Mouse (Mus musculus): ENCODE data around the gene Gm49361. TPM values are rescaled to one million over a fixed set of nuclear protein-coding genes. Genes with fewer than 3 reads are reported as not detected.
"Not testable (repeated sequence)": the region's sequence is repeated elsewhere in the genome, so short reads cannot be mapped to it uniquely, and the experiment has no call there.

Gm49361 gene
- total RNA-seq (2021), result under 1 TPM in 1 of 2 experiments, not detected in 1; 0.65 TPM

DNA sequence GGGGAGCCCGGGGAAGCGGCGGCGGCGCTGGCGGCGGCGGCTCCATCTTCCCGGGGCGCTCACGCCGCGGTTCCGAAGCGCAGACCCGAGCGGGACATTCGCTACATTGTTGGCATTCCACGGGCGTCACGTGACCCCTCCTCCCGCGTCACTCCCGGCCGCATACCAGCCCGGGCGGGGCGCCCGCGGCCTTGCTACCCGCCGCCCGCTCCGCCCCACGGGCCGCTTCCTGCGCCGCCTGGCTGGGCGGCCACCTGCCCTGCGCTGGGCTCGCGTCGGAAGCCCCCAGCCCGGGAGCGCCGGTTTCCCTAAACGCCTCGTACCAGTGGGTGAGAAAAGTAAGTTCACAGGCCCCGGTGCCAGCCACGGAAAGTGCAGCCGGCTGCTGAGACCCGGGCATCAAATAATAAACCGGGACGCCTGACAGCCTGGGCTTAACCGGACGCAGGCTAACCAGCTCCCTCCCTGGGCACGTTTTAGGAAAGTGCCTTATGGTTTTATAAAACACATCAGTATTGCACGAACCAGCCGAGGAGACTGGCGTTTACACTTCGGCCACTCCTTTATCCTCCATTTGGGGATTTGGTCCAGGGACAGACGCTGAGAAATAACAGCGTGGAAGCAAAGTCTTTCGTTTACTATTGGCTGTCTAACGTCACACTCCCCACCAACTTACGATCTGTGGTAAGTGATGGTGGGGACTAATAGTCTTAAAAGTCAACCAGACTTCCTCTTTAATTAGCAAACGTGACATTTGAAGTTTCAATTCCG, at the start of gene Gm49361:
Gm49361 (minus strand) TSS at position 103 of the 771 bp plus-strand sequence.
- intact Hi-C loops (cut with DNase I), result loop anchor here (5.0 kb wide), 2 partner anchors 51 to 64 kb away; partner anchors contain the start of gene Sap18

DNA sequence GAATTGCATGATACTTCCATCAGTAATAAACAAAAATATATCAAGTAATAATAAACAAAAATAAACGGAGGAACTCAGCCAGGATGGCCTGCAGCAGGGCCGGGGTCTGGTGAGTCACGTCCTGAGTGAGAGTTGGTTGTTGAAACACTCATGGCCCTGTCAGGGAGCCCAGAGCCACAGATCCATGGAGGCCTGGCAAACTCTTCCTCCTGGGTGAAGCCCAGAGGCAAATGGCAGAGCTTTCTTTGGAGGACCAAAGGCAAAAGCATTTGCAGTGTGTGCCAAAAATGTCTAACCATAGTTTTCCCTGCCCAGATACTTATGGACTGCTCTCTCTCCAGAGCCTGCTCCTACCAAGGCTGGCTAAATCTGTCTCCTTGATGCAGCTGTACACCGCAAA, 45.3 kb upstream of the Gm49361 start:
- no peak for DNase-seq (ENCODE audit: extremely low spot score in 1 of 2, low spot score in 2 of 2)
- intact Hi-C loops (cut with DNase I), result no loop called here

More for the DNA sequence above, at the start of gene Gm49361:
- DNase-seq (ENCODE audit: extremely low spot score in 1 of 2, low spot score in 2 of 2), result peak; percentile 75 to 95

DNA sequence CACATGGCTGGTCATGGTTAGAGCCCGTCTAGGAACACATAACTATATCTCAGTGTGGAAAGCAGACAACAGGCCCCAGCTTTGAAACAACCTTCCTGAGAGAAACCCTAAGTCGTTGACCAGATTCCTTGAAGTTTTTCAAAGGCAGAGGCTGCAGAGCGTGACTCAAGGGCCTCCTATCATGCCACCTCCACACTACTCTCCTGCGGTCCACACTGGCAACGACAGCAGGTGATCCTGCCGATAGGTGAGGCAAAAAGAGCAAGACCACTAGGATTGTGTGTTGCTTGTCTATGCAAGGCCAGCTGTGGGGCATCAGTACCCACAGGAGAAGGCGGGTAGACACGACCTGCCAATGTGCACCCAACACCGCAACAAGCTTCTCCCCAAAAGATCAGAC, 43.9 kb upstream of the Gm49361 start:
- intact Hi-C loops (cut with DNase I), result no loop called here
- no peak for DNase-seq (ENCODE audit: extremely low spot score in 1 of 2, low spot score in 2 of 2)

DNA sequence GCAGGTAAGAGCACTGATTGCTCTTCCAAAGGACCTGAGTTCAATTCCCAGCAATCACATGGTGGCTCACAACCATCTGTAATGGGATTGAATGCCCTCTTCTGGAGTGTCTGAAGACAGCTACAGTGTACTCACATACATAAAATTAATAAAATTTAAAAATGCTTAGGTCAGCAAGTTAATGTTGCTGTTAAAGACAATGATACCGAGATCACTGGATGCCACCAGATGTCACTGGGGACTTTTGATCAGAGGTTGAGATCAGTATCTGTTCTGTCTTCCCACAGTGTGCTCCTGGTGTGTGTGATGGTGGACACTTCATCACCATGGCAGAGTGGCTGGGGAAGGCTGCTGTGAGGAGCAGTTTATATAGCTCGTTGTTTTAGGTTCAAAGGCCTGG, 43.4 kb upstream of the Gm49361 start:
- intact Hi-C loops (cut with DNase I), result no loop called here
- DNase-seq (ENCODE audit: extremely low spot score in 1 of 2, low spot score in 2 of 2), result no peak

DNA sequence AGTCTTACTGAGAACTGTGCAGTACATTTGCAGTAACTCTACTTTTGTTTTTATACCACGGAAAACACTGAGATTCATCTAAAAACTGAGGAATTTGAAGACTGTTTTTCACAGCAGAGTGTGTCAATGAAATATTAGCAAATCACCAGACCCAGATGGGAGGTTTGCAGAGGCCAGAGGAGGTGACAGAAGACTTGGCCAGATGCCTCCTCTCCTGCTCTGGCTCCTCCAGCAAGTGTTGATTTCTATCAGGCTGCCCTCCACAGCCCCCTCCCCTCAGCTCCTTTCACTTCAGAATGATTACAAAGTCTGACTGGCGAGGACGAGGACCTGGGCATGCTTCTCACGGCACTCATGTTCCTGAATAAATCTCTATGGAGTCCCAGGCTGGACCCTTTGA, 41.5 kb upstream of the Gm49361 start:
- intact Hi-C loops (cut with DNase I), result no loop called here
- DNase-seq (ENCODE audit: extremely low spot score in 1 of 2, low spot score in 2 of 2), result no peak

DNA sequence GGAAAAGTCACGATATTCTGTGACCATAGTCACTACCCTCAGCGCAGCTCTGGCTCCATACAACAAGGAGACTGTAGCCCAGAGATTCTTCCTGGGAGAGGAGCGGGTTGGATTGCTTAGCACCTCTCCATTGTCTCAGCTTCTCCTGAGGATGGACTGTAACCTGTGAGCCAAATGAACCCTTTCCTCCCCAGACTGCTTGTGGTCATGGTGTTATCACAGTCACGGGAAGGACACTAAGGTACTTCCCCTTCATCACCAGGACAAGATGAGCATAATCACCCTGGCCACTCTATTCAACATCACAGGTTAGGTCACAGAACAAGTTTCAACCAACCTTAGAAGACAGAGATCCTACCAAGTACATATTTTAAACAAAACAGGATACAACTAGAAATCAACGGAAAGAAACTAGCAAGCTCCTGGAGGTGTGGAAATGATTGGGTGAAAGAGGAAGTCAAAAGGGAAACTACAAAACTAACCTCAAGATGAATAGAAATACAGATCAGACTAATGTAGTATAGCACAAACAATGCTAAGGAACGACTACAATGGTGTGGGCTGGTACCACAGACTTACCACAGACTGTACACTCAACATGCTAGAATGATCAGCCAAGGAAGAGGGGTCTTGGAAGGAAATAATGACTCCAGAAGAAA, 26.4 kb upstream of the Gm49361 start:
- DNase-seq (ENCODE audit: extremely low spot score in 1 of 2, low spot score in 2 of 2), result no peak
- intact Hi-C loops (cut with DNase I), result no loop called here

DNA sequence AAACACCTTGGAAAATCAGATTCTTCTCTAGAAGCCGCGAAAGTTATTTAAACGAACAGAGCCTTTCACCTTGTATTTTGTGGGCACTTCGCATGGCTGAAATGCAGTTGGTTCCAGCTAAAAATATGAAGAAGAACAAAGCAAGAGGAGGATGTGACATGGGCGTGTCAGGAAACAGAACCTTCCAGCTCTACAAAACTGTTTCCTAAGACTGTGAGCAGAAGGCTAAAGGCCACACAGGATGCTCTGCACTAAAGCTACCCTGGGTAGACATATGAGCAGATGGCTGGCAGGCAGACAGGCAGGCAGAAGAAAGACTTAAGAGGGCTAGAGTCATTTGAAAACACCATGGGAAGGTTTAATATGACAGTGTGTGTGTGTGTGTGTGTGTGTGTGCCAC, 23.2 kb upstream of the Gm49361 start:
- DNase-seq (ENCODE audit: extremely low spot score in 1 of 2, low spot score in 2 of 2), result no peak
- intact Hi-C loops (cut with DNase I), result no loop called here

DNA sequence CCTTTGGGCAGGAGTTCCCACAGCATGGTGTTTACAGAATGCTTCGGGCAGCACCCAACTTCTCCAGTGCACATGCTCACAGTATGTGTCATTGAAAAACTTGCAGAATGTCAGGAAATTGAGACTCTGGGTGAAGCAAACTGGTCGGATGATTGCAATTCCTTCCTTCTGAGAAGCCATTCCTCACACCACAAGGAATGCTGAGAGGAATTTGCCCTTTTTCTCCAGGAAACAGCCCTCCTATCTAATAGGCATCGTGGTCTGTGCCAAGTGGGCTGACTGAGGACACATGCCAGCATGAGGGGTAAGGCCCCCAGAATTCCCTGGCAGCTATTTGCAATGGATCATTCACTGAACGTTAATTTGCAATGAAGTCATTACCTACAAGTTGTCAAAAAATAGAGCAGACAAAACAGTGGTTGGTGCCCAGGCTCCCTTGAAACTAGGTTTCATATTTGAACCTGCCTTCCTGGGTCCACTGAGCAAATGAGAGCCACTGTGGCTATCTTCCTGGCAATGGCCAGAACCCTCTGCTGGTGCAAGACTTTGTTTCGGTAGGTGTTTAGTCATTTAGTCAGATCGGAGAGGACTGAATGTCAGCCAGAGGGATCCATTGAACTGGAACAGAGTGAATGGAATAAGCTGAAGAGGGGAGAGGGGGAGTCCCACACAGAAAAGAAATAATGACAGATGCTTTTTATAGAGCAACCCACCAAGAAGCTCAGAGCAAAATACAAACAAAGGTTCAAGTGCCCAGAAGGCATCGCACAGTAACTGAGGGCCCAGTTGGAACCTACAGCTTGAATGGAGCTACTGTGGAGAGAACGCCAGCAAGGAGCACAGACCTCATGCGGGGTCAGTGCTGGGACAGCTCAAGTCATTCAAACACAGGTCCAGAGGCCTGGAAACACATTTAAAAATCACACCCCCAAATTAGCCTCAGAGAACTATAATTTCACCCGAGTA, 14.8 kb upstream of the Gm49361 start:
- DNase-seq (ENCODE audit: extremely low spot score in 1 of 2, low spot score in 2 of 2), result no peak
- intact Hi-C loops (cut with DNase I), result no loop called here

DNA sequence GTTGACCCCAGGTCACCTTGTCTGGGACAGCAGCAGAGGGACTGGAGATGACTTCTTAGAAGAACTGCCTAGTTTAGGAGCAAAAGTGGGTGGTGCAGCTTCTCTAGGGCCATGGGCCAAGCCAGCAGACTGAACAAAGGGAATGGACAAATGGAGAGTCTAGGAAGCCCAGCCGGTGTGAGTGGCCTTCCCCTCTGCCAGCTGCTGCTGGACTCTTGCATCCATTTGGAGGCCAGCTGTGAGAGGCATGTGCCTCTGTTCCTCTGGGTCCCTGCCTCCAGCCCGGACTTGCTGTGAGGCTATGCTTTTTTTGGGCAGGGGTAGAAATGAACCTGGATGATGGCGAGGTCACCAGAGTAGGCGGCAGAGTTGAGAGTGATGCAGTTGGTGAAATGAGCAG, 12.3 kb upstream of the Gm49361 start, which contains the start of gene Lats2:
Lats2 (minus strand) TSS at position 152 of the 400 bp plus-strand sequence.
- intact Hi-C loops (cut with DNase I), result no loop called here
- no peak for DNase-seq (ENCODE audit: extremely low spot score in 1 of 2, low spot score in 2 of 2)

DNA sequence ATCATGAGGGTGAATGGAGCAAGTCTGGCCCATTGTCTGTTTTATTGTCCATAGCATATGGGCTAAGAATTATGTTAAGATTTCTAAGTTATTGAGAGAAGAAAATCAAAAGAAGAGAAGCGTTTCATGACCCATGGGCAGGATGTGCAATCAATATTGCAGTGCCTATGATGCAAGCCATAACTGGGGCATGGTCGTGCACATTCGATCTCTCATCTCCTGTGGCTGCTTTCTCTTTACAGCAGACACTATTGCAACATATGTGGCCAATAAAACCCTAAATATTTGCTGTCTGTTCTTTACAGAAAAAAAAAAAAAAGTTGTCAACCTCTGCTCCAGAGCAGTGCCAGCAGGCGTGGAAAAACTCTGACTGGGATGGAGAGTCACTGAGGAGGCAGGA, 10.2 kb upstream of the Gm49361 start:
- DNase-seq (ENCODE audit: extremely low spot score in 1 of 2, low spot score in 2 of 2), result no peak
- intact Hi-C loops (cut with DNase I), result no loop called here

DNA sequence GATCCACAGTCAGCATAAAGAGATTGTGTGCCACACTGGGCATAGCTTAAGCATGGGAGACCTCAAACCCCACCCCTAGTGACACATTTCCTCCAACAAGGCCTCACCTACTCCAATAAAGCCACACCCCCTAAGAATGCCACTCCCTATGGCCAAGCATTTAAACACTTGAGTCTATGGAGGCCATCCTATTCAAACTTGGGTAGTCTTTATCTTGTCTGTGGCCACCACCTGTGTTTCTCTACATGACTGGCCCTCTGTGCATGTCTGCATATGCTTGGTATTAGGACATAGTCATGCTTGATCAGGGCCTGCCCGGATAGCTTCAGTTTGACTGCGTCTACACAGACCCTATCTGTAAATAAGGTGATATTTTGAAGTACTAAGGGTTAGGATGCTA, 9.8 kb upstream of the Gm49361 start:
- no peak for DNase-seq (ENCODE audit: extremely low spot score in 1 of 2, low spot score in 2 of 2)
- intact Hi-C loops (cut with DNase I), result no loop called here

DNA sequence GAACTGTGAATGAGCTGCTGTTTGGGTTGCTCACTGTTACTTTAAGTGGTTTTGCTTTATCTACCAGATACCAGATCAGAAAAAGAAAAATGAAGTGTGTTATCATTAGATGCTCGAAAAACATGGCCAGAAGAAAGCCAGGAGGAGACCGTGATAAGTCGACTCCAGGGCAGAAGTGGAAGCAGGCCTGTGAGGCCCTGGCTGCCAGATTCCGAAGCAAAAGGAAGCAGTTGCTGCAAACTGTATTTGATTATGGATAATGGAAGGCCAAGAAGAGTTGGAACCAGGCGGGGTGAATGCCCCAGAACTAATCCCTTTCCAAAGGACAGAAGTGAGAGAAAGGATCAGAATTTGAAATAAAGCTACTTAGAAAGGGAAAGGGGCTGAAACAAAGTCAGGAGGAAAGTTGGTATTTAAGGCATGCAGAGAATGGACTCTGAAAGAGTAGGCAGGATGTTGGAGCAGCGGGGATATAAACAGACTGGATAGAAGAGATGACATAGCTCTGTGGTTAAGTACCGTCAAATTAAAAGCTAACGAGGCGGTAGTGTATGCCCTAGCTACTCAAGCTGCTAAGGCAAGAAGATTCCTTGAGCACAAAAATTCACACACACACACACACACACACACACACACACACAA, 7.6 kb upstream of the Gm49361 start:
- intact Hi-C loops (cut with DNase I), result no loop called here
- DNase-seq (ENCODE audit: extremely low spot score in 1 of 2, low spot score in 2 of 2), result no peak

DNA sequence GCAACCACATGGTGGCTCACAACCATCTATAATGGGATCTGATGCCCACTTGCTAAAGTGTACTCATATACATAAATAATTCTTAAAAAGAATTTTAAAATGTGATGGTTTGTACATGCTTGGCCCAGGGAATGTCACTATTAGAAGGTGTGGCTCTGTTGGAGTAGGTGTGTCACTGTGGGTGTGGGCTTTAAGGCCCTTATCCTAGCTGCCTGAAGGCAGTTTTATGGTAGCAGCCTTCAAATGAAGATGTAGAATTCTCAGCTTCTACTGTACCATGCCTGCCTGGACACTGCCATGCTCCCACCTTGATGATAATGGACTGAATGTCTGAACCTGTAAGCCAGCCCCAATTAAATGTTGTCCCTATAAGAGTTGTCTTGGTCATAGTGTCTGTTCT, 5.1 kb upstream of the Gm49361 start:
- DNase-seq (ENCODE audit: extremely low spot score in 1 of 2, low spot score in 2 of 2); intact Hi-C loops (cut with DNase I): not testable (repeated sequence)

DNA sequence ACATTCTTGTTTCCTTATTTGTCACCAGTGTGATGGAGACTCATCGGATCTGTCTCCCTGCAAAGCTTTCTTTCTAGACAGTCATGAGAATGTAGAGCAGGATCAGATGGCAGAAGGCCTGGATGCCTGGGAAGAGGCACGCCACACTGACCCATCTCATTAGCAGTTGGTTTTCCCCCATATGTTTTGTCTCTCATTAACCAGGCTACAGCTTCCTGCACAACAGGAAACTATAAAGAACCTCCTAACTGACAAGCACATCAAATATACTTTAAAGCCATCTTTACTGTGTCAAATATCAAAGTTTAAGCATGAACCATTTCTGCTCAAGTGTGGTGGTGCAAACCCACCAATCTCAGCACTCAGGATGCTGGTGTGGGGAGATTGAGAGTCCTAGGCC, 3.6 kb upstream of the Gm49361 start:
- intact Hi-C loops (cut with DNase I), result loop anchor here (5.0 kb wide), 2 partner anchors 48 to 67 kb away; partner anchors contain the start of gene Sap18
- DNase-seq (ENCODE audit: extremely low spot score in 1 of 2, low spot score in 2 of 2), result no peak

DNA sequence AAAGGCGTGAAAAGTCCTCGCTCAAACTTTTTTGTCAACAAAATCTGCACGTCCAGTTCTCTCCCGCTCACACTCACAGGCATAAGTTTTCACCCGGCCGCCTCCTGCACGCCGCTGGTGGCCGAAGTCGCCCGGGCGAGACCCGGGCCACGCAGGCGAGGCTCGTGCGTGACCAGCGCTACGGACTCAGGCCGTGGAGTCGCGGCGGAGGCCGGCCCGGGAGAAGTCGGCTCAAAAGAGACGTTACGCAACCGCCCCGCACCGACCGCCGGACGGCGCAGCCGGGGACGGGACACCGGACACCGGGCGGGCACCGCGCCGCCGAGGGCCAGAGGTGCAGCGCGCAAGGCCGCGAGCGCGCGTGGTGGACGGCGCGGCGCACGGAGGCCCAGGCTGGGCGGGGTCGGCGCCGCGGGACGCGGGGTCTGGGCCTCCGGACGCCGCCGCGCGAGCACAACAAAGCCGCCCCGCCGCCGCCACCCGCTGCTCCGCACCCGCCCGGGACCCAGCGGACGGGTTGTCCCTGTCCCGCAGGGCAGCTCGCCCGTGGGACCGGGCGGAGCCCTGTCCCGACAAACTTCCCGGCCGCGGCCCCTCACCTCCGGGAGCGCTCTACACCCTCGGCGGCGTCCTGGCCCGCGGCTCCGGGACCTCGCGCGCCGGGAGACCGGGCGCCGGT, 473 bp downstream of the Gm49361 start:
- intact Hi-C loops (cut with DNase I), result loop anchor here (5.0 kb wide), 2 partner anchors 52 to 63 kb away; partner anchors contain the start of gene Sap18
- DNase-seq (ENCODE audit: extremely low spot score in 1 of 2, low spot score in 2 of 2), result peak in 1 of 2 experiments; percentile 61

DNA sequence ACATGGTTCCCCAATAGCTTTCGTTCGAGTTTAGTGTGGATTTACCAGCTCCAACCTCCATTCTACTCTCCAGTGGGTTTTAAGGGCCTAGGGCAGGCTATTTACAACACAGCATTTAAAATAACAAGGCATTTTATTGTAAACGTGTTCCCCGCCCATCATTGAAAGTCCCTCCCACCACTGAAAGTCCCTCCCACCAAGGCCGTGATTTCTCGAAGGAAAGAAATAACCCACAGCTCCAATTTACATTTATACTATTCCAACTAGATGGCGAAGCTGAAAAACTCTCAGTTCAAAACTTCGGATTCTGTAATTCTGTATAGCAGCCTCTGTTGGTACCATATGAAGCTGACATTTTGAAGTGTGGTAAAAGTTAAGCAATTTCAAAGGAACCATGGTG, 1.4 kb downstream of the Gm49361 start:
- intact Hi-C loops (cut with DNase I), result loop anchor here (5.0 kb wide), 1 partner anchor 47 kb away; no protein-coding TSS in a partner anchor
- DNase-seq (ENCODE audit: extremely low spot score in 1 of 2, low spot score in 2 of 2), result no peak

DNA sequence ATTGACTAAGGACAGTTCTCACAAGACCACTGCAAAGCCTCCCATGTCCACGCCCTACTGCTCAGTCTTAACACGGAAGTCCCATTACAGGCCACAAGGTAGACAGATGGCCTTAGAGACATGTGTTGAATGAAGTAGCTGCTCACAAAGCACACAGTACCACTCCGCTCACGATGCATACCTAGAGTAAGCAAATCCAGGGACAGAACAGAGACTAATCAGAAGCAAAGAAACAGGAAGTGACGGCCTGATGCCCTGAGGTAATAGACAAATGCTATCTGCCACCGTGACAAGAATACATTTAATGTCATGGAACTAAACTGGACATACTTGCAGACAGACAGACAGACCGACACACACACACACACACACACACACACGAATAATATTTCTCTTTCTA, 5.3 kb downstream of the Gm49361 start:
- intact Hi-C loops (cut with DNase I), result loop anchor here (5.0 kb wide), 1 partner anchor 43 kb away; no protein-coding TSS in a partner anchor

DNA sequence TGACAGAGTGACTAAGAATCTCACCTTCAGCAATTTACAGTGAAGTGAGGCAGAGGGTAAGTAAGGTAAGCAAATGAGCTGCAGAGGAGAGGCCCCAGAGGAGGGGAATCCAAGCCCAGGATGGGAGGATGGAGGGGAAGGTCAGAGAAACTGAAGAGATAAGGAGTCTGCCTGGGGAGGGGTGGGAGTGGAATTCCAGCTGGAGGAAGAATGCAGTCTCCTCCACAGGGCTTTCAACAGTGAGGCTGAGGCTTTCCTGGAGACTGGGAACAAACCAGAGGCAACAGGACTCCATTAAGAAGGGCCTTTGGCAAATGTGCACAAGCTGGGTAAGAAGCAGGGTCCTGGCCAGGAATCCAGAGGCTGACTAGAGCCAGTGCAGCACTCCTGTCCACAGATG, 8.8 kb downstream of the Gm49361 start:
- no peak for DNase-seq (ENCODE audit: extremely low spot score in 1 of 2, low spot score in 2 of 2)
- intact Hi-C loops (cut with DNase I), result no loop called here

More for the DNA sequence above, 5.3 kb downstream of the Gm49361 start:
- no peak for DNase-seq (ENCODE audit: extremely low spot score in 1 of 2, low spot score in 2 of 2)

Data from left cerebral cortex, postnatal 10 days (tissue).